Mouse (Mus musculus) lung, postnatal 0 days (tissue): ENCODE data around the gene Smim27. TPM values are rescaled to one million over a fixed set of nuclear protein-coding genes. Genes with fewer than 3 reads are reported as not detected.

Experiments
- ATAC-seq: fragments of 200-750 bp; cut with Nextera tagmentation; 2 replicates; pipeline ENCODE4 v1.8.0; 2017; ENCODE audit warnings: moderate library complexity
- DNase-seq: peaks from one replicate; pipeline ENCODE4 v3.0.0-alpha.2; 2016; ENCODE audit warnings: low spot score
- H3K27ac ChIP-seq: fragments of 300-500 bp; sonication (generic); 2 replicates; pipeline ENCODE4 v1.5.1; 2014; ENCODE audit warnings: antibody characterized with exemption, mild to moderate bottlenecking, low read length, mixed read lengths
- H3K27me3 ChIP-seq: fragments of 300-500 bp; sonication (generic); replicated peaks from 2 replicates; pipeline ENCODE4 v1.6.1; 2014; ENCODE audit warnings: low read length, mixed read lengths; ENCODE audit not compliant: insufficient read depth
- H3K36me3 ChIP-seq: fragments of 300-500 bp; sonication (generic); 2 replicates; pipeline ENCODE4 v1.6.1; 2014; ENCODE audit warnings: low read length, mixed read lengths; ENCODE audit not compliant: insufficient read depth
- H3K4me1 ChIP-seq: fragments of 300-500 bp; sonication (generic); 2 replicates; pipeline ENCODE4 v1.6.1; 2014; ENCODE audit warnings: antibody characterized with exemption, low read depth, low read length, mixed read lengths; ENCODE audit not compliant: insufficient read depth
- H3K4me2 ChIP-seq: fragments of 300-500 bp; sonication (generic); replicated peaks from 2 replicates; pipeline ENCODE4 v1.6.1; 2014; ENCODE audit warnings: low read depth, mild to moderate bottlenecking, low read length, moderate library complexity, mixed read lengths
- H3K4me3 ChIP-seq: fragments of 300-500 bp; sonication (generic); 2 replicates; pipeline ENCODE4 v1.5.1; 2014; ENCODE audit warnings: low read depth, low read length
- H3K9ac ChIP-seq: fragments of 300-500 bp; sonication (generic); replicated peaks from 2 replicates; pipeline ENCODE4 v1.6.1; 2014; ENCODE audit warnings: low read depth, mild to moderate bottlenecking
- H3K9me3 ChIP-seq: fragments of 300-500 bp; sonication (generic); 2 replicates; pipeline ENCODE4 v1.6.1; 2016; ENCODE audit warnings: low read length, mixed read lengths
- CTCF ChIP-seq: IDR thresholded peaks from 2 replicates; pipeline ENCODE4 v1.5.1; 2016; ENCODE audit warnings: antibody characterized with exemption, mild to moderate bottlenecking
- EP300 ChIP-seq: IDR thresholded peaks from 2 replicates; pipeline ENCODE4 v1.6.1; 2016; ENCODE audit warnings: antibody characterized with exemption, mild to moderate bottlenecking, control low read depth
- WGBS: fragments of 180-500 bp; shearing (Covaris S2); extraction: QIAGEN DNeasy Blood & Tissue Kit; methylation state at CpG from one replicate; pipeline ENCODE4 v1.1.7; 2014; 5-methylcytosine and 5-hydroxymethylcytosine counted together
- polyA plus RNA-seq: library from polyadenylated mRNA; unstranded; fragments of >200 nt; fragmentation: Nextera tagmentation; extraction: Ambion mirVana; gene quantifications from 2 replicates; pipeline ENCODE4 v1.2.1, GENCODE M21; 2015

Gene Smim27
- polyA plus RNA-seq, 1 experiment from 2014 or later: 45.6 TPM

- WGBS: 89% methylated on average over 7 of the region's 7 CpGs
Measured at GRCm38 (mm10) chr4:40227886-40228285, 41.5 kb upstream of the Smim27 start.

GRCm38 (mm10) chr4:40229723-40230122 is 39.7 kb upstream of the Smim27 start:
- DNase-seq (no peak), ATAC-seq (no peak)
- peaks cover 5% of the 10 kb centered on the region; the same call in 1 of the 2 replicates for H3K36me3 ChIP-seq
- whole genome bisulfite sequencing: 96% methylated on average over 6 of the region's 6 CpGs
- no peak overlapping the region for H3K4me2 ChIP-seq
- H3K4me1 ChIP-seq: no peaks in the 10 kb centered on the region
- no peaks in the 10 kb centered on the region for H3K9me3 ChIP-seq
- H3K27me3 ChIP-seq: no peaks in the 10 kb centered on the region
- no peak overlapping the region for H3K27ac ChIP-seq
- H3K4me3 ChIP-seq: no peak overlapping the region
- TF ChIP-seq EP300 (no peak), CTCF (no peak)
- no peak overlapping the region for H3K9ac ChIP-seq

More at GRCm38 (mm10) chr4:40227886-40228285, 41.5 kb upstream of the Smim27 start:
- H3K27ac ChIP-seq: no peak overlapping the region
- H3K9ac ChIP-seq: no peak overlapping the region
- TF ChIP-seq CTCF: no peak
- TF ChIP-seq EP300: no peak
- DNase-seq (no peak), ATAC-seq (no peak)
- H3K36me3 ChIP-seq: peaks cover 5% of the 10 kb centered on the region; the same call in 1 of the 2 replicates
- no peaks in the 10 kb centered on the region for H3K9me3 ChIP-seq
- no peak overlapping the region for H3K4me3 ChIP-seq
- H3K4me1 ChIP-seq: no peaks in the 10 kb centered on the region
- H3K27me3 ChIP-seq: no peaks in the 10 kb centered on the region
- no peak overlapping the region for H3K4me2 ChIP-seq

- Histone ChIP-seq H3K9ac (no peak overlapping the region), H3K4me3 (no peak overlapping the region), H3K4me2 (no peak overlapping the region), H3K27me3 (no peaks in the 10 kb centered on the region), H3K36me3 (peaks cover 2% of the 10 kb centered on the region; the same call in 1 of the 2 replicates), H3K9me3 (no peaks in the 10 kb centered on the region), H3K27ac (no peak overlapping the region), H3K4me1 (no peaks in the 10 kb centered on the region)
- no peak for DNase-seq
- TF ChIP-seq EP300 (no peak), CTCF (no peak)
- ATAC-seq: no peak
- 88% methylated on average over 7 of the region's 7 CpGs for WGBS
Measured at GRCm38 (mm10) chr4:40233062-40233664, 36.2 kb upstream of the Smim27 start.

GRCm38 (mm10) chr4:40234256-40234655 is 35.1 kb upstream of the Smim27 start:
- 82% methylated on average over 6 of the region's 6 CpGs for WGBS
- Histone ChIP-seq H3K27me3 (no peaks in the 10 kb centered on the region), H3K4me1 (no peaks in the 10 kb centered on the region), H3K36me3 (no peaks in the 10 kb centered on the region; the same call in 1 of the 2 replicates), H3K9me3 (no peaks in the 10 kb centered on the region), H3K4me2 (no peak overlapping the region), H3K27ac (no peak overlapping the region), H3K9ac (no peak overlapping the region), H3K4me3 (no peak overlapping the region)
- DNase-seq (no peak), ATAC-seq (no peak)
- TF ChIP-seq CTCF (no peak), EP300 (no peak)

GRCm38 (mm10) chr4:40236829-40237228 is 32.5 kb upstream of the Smim27 start:
- no peak overlapping the region for H3K4me2 ChIP-seq
- 73% methylated on average over 4 of the region's 4 CpGs for WGBS
- no peak overlapping the region for H3K4me3 ChIP-seq
- no peaks in the 10 kb centered on the region for H3K27me3 ChIP-seq
- no peak overlapping the region for H3K9ac ChIP-seq
- H3K36me3 ChIP-seq: no peaks in the 10 kb centered on the region; the same call in 1 of the 2 replicates
- peak; percentile 12 for DNase-seq
- H3K9me3 ChIP-seq: no peaks in the 10 kb centered on the region
- ATAC-seq: no peak
- TF ChIP-seq EP300: no peak
- no peak for TF ChIP-seq CTCF
- H3K4me1 ChIP-seq: no peaks in the 10 kb centered on the region
- H3K27ac ChIP-seq: no peak overlapping the region

- Histone ChIP-seq H3K27ac (peak overlapping the region; percentile 89), H3K9ac (peak overlapping the region; percentile 59), H3K4me3 (peak overlapping the region; percentile 76), H3K4me1 (no peaks in the 10 kb centered on the region), H3K9me3 (no peaks in the 10 kb centered on the region), H3K36me3 (no peaks in the 10 kb centered on the region; the same call in 1 of the 2 replicates), H3K4me2 (peak overlapping the region; percentile 62), H3K27me3 (no peaks in the 10 kb centered on the region)
- TF ChIP-seq CTCF: no peak
- 0 out of 2 replicates have a peak, but pooled peaks have one; percentile 3 for TF ChIP-seq EP300
- ATAC-seq (peak; percentile 81), DNase-seq (peak; percentile 79)
- WGBS: under 1% methylated on average over 17 of the region's 17 CpGs
Measured at GRCm38 (mm10) chr4:40238483-40239408, 30.6 kb upstream of the Smim27 start.
